ENCODE assay signal across 19 mouse cellular contexts in genomic region chr9:92129504-92129903, GRCm38 (mm10).
DNase-seq lines count a peak whose midpoint lies in the region; ATAC-seq and TF ChIP-seq lines count a peak whose summit lies in the region.
"Had no signal": no experiment of that assay in that cellular context is flagged by ENCODE, and none has a peak within 500 bp of the region (broad histone marks: within the 10 kb centered on the region; RNA-seq: fewer than 3 reads in every experiment).

No protein-coding gene starts in this region.

- H3K27me3 ChIP-seq in intestine, postnatal 0 days (replicated peaks; ENCODE audit: control insufficient read depth, insufficient read depth, low read length), result no peaks in the 10 kb centered on the region
- H3K27me3 ChIP-seq in intestine, embryonic 16.5 days (replicated peaks; ENCODE audit: control insufficient read depth, insufficient read depth, low read length), result no peaks in the 10 kb centered on the region
- H3K27me3 ChIP-seq in midbrain, postnatal 0 days (ENCODE audit: insufficient read depth, low read length), result no peaks in the 10 kb centered on the region
- no peaks in the 10 kb centered on the region for H3K27me3 ChIP-seq in midbrain, embryonic 15.5 days (replicated peaks)
- H3K27me3 ChIP-seq in Patski, result peaks cover 5% of the 10 kb centered on the region
- H3K27me3 ChIP-seq: heart, embryonic 15.5 days; hindbrain, embryonic 12.5 days; liver, embryonic 15.5 days; neural tube, embryonic 15.5 days had no signal

- H3K36me3 ChIP-seq in intestine, postnatal 0 days (ENCODE audit: control insufficient read depth, insufficient read depth), result no peaks in the 10 kb centered on the region
- no peaks in the 10 kb centered on the region for H3K36me3 ChIP-seq in intestine, embryonic 16.5 days (ENCODE audit: control insufficient read depth, insufficient read depth, low read length)
- H3K36me3 ChIP-seq in midbrain, postnatal 0 days (ENCODE audit: insufficient read depth, low read length), result no peaks in the 10 kb centered on the region
- H3K36me3 ChIP-seq in midbrain, embryonic 15.5 days (replicated peaks), result no peaks in the 10 kb centered on the region
- H3K36me3 ChIP-seq: heart, embryonic 15.5 days; hindbrain, embryonic 12.5 days; liver, embryonic 15.5 days; neural tube, embryonic 15.5 days had no signal

- no peak overlapping the region for H3K9ac ChIP-seq in intestine, postnatal 0 days (ENCODE audit: low read depth, low read length)
- no peak overlapping the region for H3K9ac ChIP-seq in intestine, embryonic 16.5 days (ENCODE audit: low read depth, low read length)
- no peak overlapping the region for H3K9ac ChIP-seq in midbrain, postnatal 0 days (replicated peaks; ENCODE audit: low read length, poor library complexity, severe bottlenecking)
- H3K9ac ChIP-seq in midbrain, embryonic 15.5 days, result no peak overlapping the region
- H3K9ac ChIP-seq: forebrain, postnatal 0 days; heart, embryonic 15.5 days; hindbrain, embryonic 12.5 days; liver, embryonic 15.5 days; neural tube, embryonic 15.5 days had no signal

- CTCF ChIA-PET in Patski (lab: Charles Lee), result no interaction called here

- peak; percentile 22; the same call in 1 of the 2 replicates for TF ChIP-seq CTCF in intestine, postnatal 0 days (IDR thresholded peaks at IDR 0.05; ENCODE audit: low read depth)
- TF ChIP-seq CTCF in midbrain, postnatal 0 days (IDR thresholded peaks at IDR 0.05), result peak; percentile 32
- peak; percentile 38 for TF ChIP-seq CTCF in Patski (IDR thresholded peaks at IDR 0.05)

- H3K4me1 ChIP-seq in intestine, postnatal 0 days (replicated peaks; ENCODE audit: control insufficient read depth, insufficient read depth, low read length), result no peaks in the 10 kb centered on the region
- H3K4me1 ChIP-seq in intestine, embryonic 16.5 days (ENCODE audit: control insufficient read depth, insufficient read depth, low read length), result no peaks in the 10 kb centered on the region
- no peaks in the 10 kb centered on the region for H3K4me1 ChIP-seq in midbrain, postnatal 0 days (ENCODE audit: insufficient read depth, low read length)
- no peaks in the 10 kb centered on the region for H3K4me1 ChIP-seq in midbrain, embryonic 15.5 days
- H3K4me1 ChIP-seq: heart, embryonic 15.5 days; hindbrain, embryonic 12.5 days; liver, embryonic 15.5 days; neural tube, embryonic 15.5 days had no signal

- ATAC-seq in intestine, postnatal 0 days, result no peak
- no peak for ATAC-seq in intestine, embryonic 16.5 days
- ATAC-seq in midbrain, postnatal 0 days (ENCODE audit: low FRiP score), result no peak
- ATAC-seq in midbrain, embryonic 15.5 days (replicated peaks), result no peak
- ATAC-seq in Patski, result no peak
- 0 out of 2 replicates have a peak, but pooled peaks have one; percentile 59 for ATAC-seq in megakaryocyte-erythroid progenitor cell, adult 5-6 weeks (replicated peaks; ENCODE audit: low FRiP score, low TSS enrichment, poor library complexity, severe bottlenecking)
- no peak for ATAC-seq in inflammation-experienced regulatory T-cells, adult 6 months
- ATAC-seq: forebrain, postnatal 0 days had no signal

- no peak overlapping the region for H3K27ac ChIP-seq in intestine, postnatal 0 days (ENCODE audit: low read depth, low read length)
- no peak overlapping the region for H3K27ac ChIP-seq in intestine, embryonic 16.5 days (ENCODE audit: low read length)
- no peak overlapping the region for H3K27ac ChIP-seq in midbrain, postnatal 0 days (ENCODE audit: low read depth, low read length)
- H3K27ac ChIP-seq in midbrain, embryonic 15.5 days, result no peak overlapping the region
- H3K27ac ChIP-seq: heart, embryonic 15.5 days; hindbrain, embryonic 12.5 days; liver, embryonic 15.5 days; neural tube, embryonic 15.5 days; stomach, postnatal 0 days had no signal

- H3K4me3 ChIP-seq in intestine, postnatal 0 days (ENCODE audit: low read depth, low read length), result no peak overlapping the region
- no peak overlapping the region for H3K4me3 ChIP-seq in intestine, embryonic 16.5 days (ENCODE audit: low read length)
- H3K4me3 ChIP-seq in midbrain, postnatal 0 days (ENCODE audit: low read depth, low read length), result no peak overlapping the region
- H3K4me3 ChIP-seq in midbrain, embryonic 15.5 days, result no peak overlapping the region
- H3K4me3 ChIP-seq: erythroblast, embryonic 14.5 days; heart, embryonic 15.5 days; hindbrain, embryonic 12.5 days; liver, embryonic 15.5 days; neural tube, embryonic 15.5 days had no signal

- DNase-seq in midbrain, postnatal 0 days (ENCODE audit: low spot score), result no peak
- no peak for DNase-seq in Patski (ENCODE audit: low read depth, low spot score)
- DNase-seq in MN1 (ENCODE audit: low spot score), result no peak
- DNase-seq: cerebellum, adult 8-10 months; forebrain, postnatal 0 days; kidney, adult 8-10 months; retina, postnatal 1 day; spleen, adult 18-20 months had no signal

- no peaks in the 10 kb centered on the region for H3K9me3 ChIP-seq in intestine, postnatal 0 days (ENCODE audit: control insufficient read depth)
- H3K9me3 ChIP-seq in intestine, embryonic 16.5 days (ENCODE audit: control insufficient read depth, low read length), result no peaks in the 10 kb centered on the region
- H3K9me3 ChIP-seq in midbrain, postnatal 0 days (ENCODE audit: low read length), result no peaks in the 10 kb centered on the region
- H3K9me3 ChIP-seq in midbrain, embryonic 15.5 days, result no peaks in the 10 kb centered on the region
- H3K9me3 ChIP-seq: heart, embryonic 15.5 days; liver, embryonic 15.5 days; neural tube, embryonic 15.5 days had no signal

- POLR2A ChIA-PET in Patski (lab: Charles Lee), result no interaction called here

- no peak overlapping the region for H3K4me2 ChIP-seq in intestine, postnatal 0 days (replicated peaks; ENCODE audit: low read depth)
- no peak overlapping the region for H3K4me2 ChIP-seq in intestine, embryonic 16.5 days (ENCODE audit: low read depth, low read length)
- no peak overlapping the region for H3K4me2 ChIP-seq in midbrain, postnatal 0 days (ENCODE audit: low read depth, low read length, poor library complexity, severe bottlenecking)
- no peak overlapping the region for H3K4me2 ChIP-seq in midbrain, embryonic 15.5 days
- H3K4me2 ChIP-seq: heart, embryonic 15.5 days; hindbrain, embryonic 12.5 days; liver, embryonic 15.5 days; neural tube, embryonic 15.5 days had no signal

- in situ Hi-C loops in Patski (cut with MboI; ENCODE audit: low pct_unique_long_range_greater_than_20kb), result no loop called here

- 83% methylated on average over 3 of the region's 3 CpGs for WGBS in intestine, postnatal 0 days
- WGBS in intestine, embryonic 16.5 days, result 91% methylated on average over 3 of the region's 3 CpGs
- 89% methylated on average over 3 of the region's 3 CpGs for WGBS in midbrain, postnatal 0 days
- WGBS in midbrain, embryonic 15.5 days, result 90% methylated on average over 3 of the region's 3 CpGs
